Mouse (Mus musculus) midbrain, embryonic 12.5 days (tissue): ENCODE data around the gene Afap1l2. TPM values are rescaled to one million over a fixed set of nuclear protein-coding genes. Genes with fewer than 3 reads are reported as not detected.

Source experiments
- ATAC-seq: fragments of 200-750 bp; cut with Nextera tagmentation; 2 replicates; pipeline ENCODE4 v1.8.0; 2017; ENCODE audit warnings: low read depth, moderate TSS enrichment, moderate library complexity; ENCODE audit not compliant: low FRiP score
- H3K27ac ChIP-seq: fragments of 300-500 bp; sonication (generic); replicated peaks from 2 replicates; pipeline ENCODE4 v1.5.1; 2016; ENCODE audit warnings: mild to moderate bottlenecking
- H3K27me3 ChIP-seq: fragments of 300-500 bp; sonication (generic); 2 replicates; pipeline ENCODE4 v1.6.1; 2016; ENCODE audit warnings: mild to moderate bottlenecking
- H3K36me3 ChIP-seq: fragments of 300-500 bp; sonication (generic); 2 replicates; pipeline ENCODE4 v1.6.1; 2016
- H3K4me1 ChIP-seq: fragments of 300-500 bp; sonication (generic); 2 replicates; pipeline ENCODE4 v1.6.1; 2016
- H3K4me2 ChIP-seq: fragments of 300-500 bp; sonication (generic); replicated peaks from 2 replicates; pipeline ENCODE4 v1.6.1; 2016; ENCODE audit warnings: mild to moderate bottlenecking, moderate library complexity
- H3K4me3 ChIP-seq: fragments of 300-500 bp; sonication (generic); 2 replicates; pipeline ENCODE4 v1.5.1; 2016; ENCODE audit warnings: mild to moderate bottlenecking
- H3K9ac ChIP-seq: fragments of 300-500 bp; sonication (generic); replicated peaks from 2 replicates; pipeline ENCODE4 v1.6.1; 2016; ENCODE audit warnings: mild to moderate bottlenecking, moderate library complexity
- H3K9me3 ChIP-seq: fragments of 300-500 bp; sonication (generic); 2 replicates; pipeline ENCODE4 v1.6.1; 2016; ENCODE audit warnings: mild to moderate bottlenecking
- WGBS: fragments of 180-500 bp; shearing (Covaris S2); methylation state at CpG from one replicate; pipeline ENCODE4 v1.1.7; 2016; 5-methylcytosine and 5-hydroxymethylcytosine counted together
- polyA plus RNA-seq: library from polyadenylated mRNA; unstranded; fragments of >200 nt; fragmentation: Nextera tagmentation; extraction: Ambion mirVana; gene quantifications from 2 replicates; pipeline ENCODE4 v1.2.1, GENCODE M21; 2016

Afap1l2 gene
- 3.8 and 4.9 TPM in 2 replicates for polyA plus RNA-seq

GRCm38 (mm10) chr19:57007781-57008710, at the start of gene Afap1l2:
Gene Afap1l2, minus strand, starts transcription at chr19:57008228.
- peak within 1 kb of the TSS; percentile 90 for H3K4me2 ChIP-seq
- peak; percentile 54; the same call in 1 of the 2 replicates for ATAC-seq
- H3K36me3 ChIP-seq = no peaks in the 10 kb centered on the region
- peak within 1 kb of the TSS; percentile 50 for H3K4me3 ChIP-seq
- peak within 1 kb of the TSS; percentile 44 for H3K9ac ChIP-seq
- 3% methylated on average over 66 of the region's 68 CpGs for WGBS
- H3K9me3 ChIP-seq = no peaks in the 10 kb centered on the region
- H3K4me1 ChIP-seq = peaks cover 25% of the 10 kb centered on the region
- peaks cover 46% of the 10 kb centered on the region for H3K27me3 ChIP-seq
- no peak within 1 kb of the TSS for H3K27ac ChIP-seq

- no peak overlapping the region for H3K4me2 ChIP-seq
- 93% methylated on average over 2 of the region's 2 CpGs for WGBS
- H3K9ac ChIP-seq = no peak overlapping the region
- no peak overlapping the region for H3K27ac ChIP-seq
- no peak overlapping the region for H3K4me3 ChIP-seq
- H3K36me3 ChIP-seq = peaks cover 6% of the 10 kb centered on the region
- ATAC-seq = no peak
- H3K9me3 ChIP-seq = peaks cover 6% of the 10 kb centered on the region
- H3K4me1 ChIP-seq = no peaks in the 10 kb centered on the region
- no peaks in the 10 kb centered on the region for H3K27me3 ChIP-seq
These were observed 49.5 kb upstream of the Afap1l2 start for GRCm38 (mm10) chr19:57057568-57057967.

- WGBS = 93% methylated on average over 16 of the region's 16 CpGs
- ATAC-seq = no peak
- H3K9ac ChIP-seq = no peak overlapping the region
- no peak overlapping the region for H3K4me3 ChIP-seq
- H3K4me1 ChIP-seq = no peaks in the 10 kb centered on the region
- no peaks in the 10 kb centered on the region for H3K27me3 ChIP-seq
- H3K4me2 ChIP-seq = no peak overlapping the region
- peaks cover 6% of the 10 kb centered on the region for H3K9me3 ChIP-seq
- H3K36me3 ChIP-seq = peaks cover 6% of the 10 kb centered on the region
- H3K27ac ChIP-seq = no peak overlapping the region
These were observed 47.4 kb upstream of the Afap1l2 start for GRCm38 (mm10) chr19:57055215-57056120.

GRCm38 (mm10) chr19:57052959-57053358, 44.9 kb upstream of the Afap1l2 start:
- no peak overlapping the region for H3K4me3 ChIP-seq
- ATAC-seq = no peak
- H3K9ac ChIP-seq = no peak overlapping the region
- no peaks in the 10 kb centered on the region for H3K27me3 ChIP-seq
- H3K4me1 ChIP-seq = 0 out of 2 replicates have a peak, but pooled peaks cover 6% of the 10 kb centered on the region
- WGBS = 85% methylated on average over 8 of the region's 8 CpGs
- H3K36me3 ChIP-seq = peaks cover 5% of the 10 kb centered on the region
- H3K27ac ChIP-seq = no peak overlapping the region
- no peak overlapping the region for H3K4me2 ChIP-seq
- H3K9me3 ChIP-seq = peaks cover 5% of the 10 kb centered on the region

- Histone ChIP-seq H3K27me3 (no peaks in the 10 kb centered on the region), H3K9ac (no peak overlapping the region), H3K4me3 (no peak overlapping the region), H3K9me3 (no peaks in the 10 kb centered on the region), H3K4me1 (0 out of 2 replicates have a peak, but pooled peaks cover 6% of the 10 kb centered on the region), H3K27ac (no peak overlapping the region), H3K4me2 (no peak overlapping the region), H3K36me3 (no peaks in the 10 kb centered on the region)
- WGBS = 98% methylated on average over 7 of the region's 7 CpGs
- ATAC-seq = no peak
These were observed 44.0 kb upstream of the Afap1l2 start for GRCm38 (mm10) chr19:57052016-57052415.

- H3K9me3 ChIP-seq = no peaks in the 10 kb centered on the region
- no peak overlapping the region for H3K27ac ChIP-seq
- no peaks in the 10 kb centered on the region for H3K36me3 ChIP-seq
- ATAC-seq = no peak
- H3K27me3 ChIP-seq = no peaks in the 10 kb centered on the region
- no peak overlapping the region for H3K4me2 ChIP-seq
- no peak overlapping the region for H3K9ac ChIP-seq
- no peak overlapping the region for H3K4me3 ChIP-seq
- H3K4me1 ChIP-seq = 0 out of 2 replicates have a peak, but pooled peaks cover 6% of the 10 kb centered on the region
- 55% methylated on average over 16 of the region's 16 CpGs for WGBS
These were observed 41.6 kb upstream of the Afap1l2 start for GRCm38 (mm10) chr19:57049592-57050090.

GRCm38 (mm10) chr19:57047671-57048320, 39.8 kb upstream of the Afap1l2 start:
- no peak overlapping the region for H3K4me2 ChIP-seq
- 0 out of 2 replicates have a peak, but pooled peaks cover 6% of the 10 kb centered on the region for H3K4me1 ChIP-seq
- 84% methylated on average over 9 of the region's 9 CpGs for WGBS
- no peaks in the 10 kb centered on the region for H3K36me3 ChIP-seq
- H3K4me3 ChIP-seq = no peak overlapping the region
- no peaks in the 10 kb centered on the region for H3K27me3 ChIP-seq
- H3K9ac ChIP-seq = no peak overlapping the region
- ATAC-seq = no peak
- no peaks in the 10 kb centered on the region for H3K9me3 ChIP-seq
- H3K27ac ChIP-seq = no peak overlapping the region

GRCm38 (mm10) chr19:57039258-57039657, 31.2 kb upstream of the Afap1l2 start:
- Histone ChIP-seq H3K9me3 (no peaks in the 10 kb centered on the region), H3K27ac (no peak overlapping the region), H3K27me3 (no peaks in the 10 kb centered on the region), H3K4me3 (no peak overlapping the region), H3K9ac (no peak overlapping the region), H3K4me2 (no peak overlapping the region), H3K4me1 (no peaks in the 10 kb centered on the region), H3K36me3 (no peaks in the 10 kb centered on the region)
- 71% methylated on average over 6 of the region's 6 CpGs for WGBS
- ATAC-seq = no peak

GRCm38 (mm10) chr19:57036860-57037259, 28.8 kb upstream of the Afap1l2 start:
- H3K9me3 ChIP-seq = no peaks in the 10 kb centered on the region
- no peak overlapping the region for H3K4me2 ChIP-seq
- H3K36me3 ChIP-seq = no peaks in the 10 kb centered on the region
- H3K4me3 ChIP-seq = no peak overlapping the region
- no peak overlapping the region for H3K9ac ChIP-seq
- no peaks in the 10 kb centered on the region for H3K4me1 ChIP-seq
- 89% methylated on average over 15 of the region's 15 CpGs for WGBS
- ATAC-seq = no peak
- no peaks in the 10 kb centered on the region for H3K27me3 ChIP-seq
- H3K27ac ChIP-seq = no peak overlapping the region

GRCm38 (mm10) chr19:57031582-57031981, 23.6 kb upstream of the Afap1l2 start:
- peaks cover 5% of the 10 kb centered on the region; the same call in 1 of the 2 replicates for H3K9me3 ChIP-seq
- WGBS = 75% methylated on average over 4 of the region's 4 CpGs
- H3K4me3 ChIP-seq = no peak overlapping the region
- H3K4me1 ChIP-seq = peaks cover 9% of the 10 kb centered on the region
- H3K27me3 ChIP-seq = no peaks in the 10 kb centered on the region
- no peak overlapping the region for H3K9ac ChIP-seq
- H3K36me3 ChIP-seq = no peaks in the 10 kb centered on the region
- H3K27ac ChIP-seq = no peak overlapping the region
- ATAC-seq = no peak
- H3K4me2 ChIP-seq = no peak overlapping the region

- no peak overlapping the region for H3K4me2 ChIP-seq
- no peak for ATAC-seq
- H3K27ac ChIP-seq = no peak overlapping the region
- no peak overlapping the region for H3K9ac ChIP-seq
- peaks cover 9% of the 10 kb centered on the region for H3K4me1 ChIP-seq
- no peaks in the 10 kb centered on the region for H3K36me3 ChIP-seq
- H3K4me3 ChIP-seq = no peak overlapping the region
- H3K9me3 ChIP-seq = peaks cover 7% of the 10 kb centered on the region; the same call in 1 of the 2 replicates
- no peaks in the 10 kb centered on the region for H3K27me3 ChIP-seq
- WGBS = 92% methylated on average over 6 of the region's 6 CpGs
These were observed 21.4 kb upstream of the Afap1l2 start for GRCm38 (mm10) chr19:57029461-57029860.
